ENCODE assay signal across 8 mouse cellular contexts in genomic region chr11:69417449-69418384, GRCm38 (mm10). TPM values are rescaled to one million over a fixed set of nuclear protein-coding genes. Genes with fewer than 3 reads are reported as not detected.
DNase-seq lines count a peak whose midpoint lies in the region; ATAC-seq and TF ChIP-seq lines count a peak whose summit lies in the region.

No protein-coding gene starts in this region.

- H3K36me3 ChIP-seq in hindbrain, embryonic 13.5 days: peaks cover 5% of the 10 kb centered on the region

- under 1% methylated on average over 39 of the region's 39 CpGs for WGBS in hindbrain, embryonic 13.5 days

- H3K4me1 ChIP-seq in hindbrain, embryonic 13.5 days (replicated peaks): peaks cover 73% of the 10 kb centered on the region

- peak overlapping the region; percentile 100 for H3K27ac ChIP-seq in hindbrain, embryonic 13.5 days

- in situ Hi-C loops in Patski (cut with MboI; ENCODE audit: low pct_unique_long_range_greater_than_20kb): loop anchor here (25.0 kb wide), 1 partner anchor 570 kb away; the partner anchor contains the start of genes Ctdnep1, Elp5, Gabarap and Phf23

- CTCF ChIA-PET in Patski (lab: Charles Lee): interaction anchor here (1.3 to 2.5 kb wide), 3 partner anchors 7 to 161 kb away, joined by 3 to 9 read pairs (median 4); no protein-coding TSS in a partner anchor

- peak overlapping the region; percentile 83 for H3K4me3 ChIP-seq in hindbrain, embryonic 13.5 days

- H3K4me2 ChIP-seq in hindbrain, embryonic 13.5 days: peak overlapping the region; percentile 97

- DNase-seq in Patski (ENCODE audit: low read depth, low spot score): peak; percentile 93
- peak; percentile 97 to 99 for DNase-seq in cerebellum, postnatal 25 days
- DNase-seq in frontal cortex, postnatal 25 days (ENCODE audit: low spot score in 2 of 2): peak; percentile 77 to 83
- peak; percentile 92 to 96 for DNase-seq in layer of hippocampus, postnatal 14 days (ENCODE audit: low spot score in 2 of 2)
- DNase-seq in lung, postnatal 14 days: peak; percentile 98
- DNase-seq in ovary, postnatal 36 days (ENCODE audit: low spot score): peak; percentile 94
- peak; percentile 83 for DNase-seq in thymus, postnatal 4 days

- H3K9ac ChIP-seq in hindbrain, embryonic 13.5 days: peak overlapping the region; percentile 76

- POLR2A ChIA-PET in Patski (lab: Charles Lee): interaction anchor here (0.9 to 2.6 kb wide), 5 partner anchors 9 to 23 kb away, joined by 3 to 34 read pairs (median 5); partner anchors contain the start of genes Cyb5d1 and Naa38

- no peak for TF ChIP-seq CTCF in Patski (IDR thresholded peaks at IDR 0.05)

- peaks cover 7% of the 10 kb centered on the region for H3K27me3 ChIP-seq in Patski
- H3K27me3 ChIP-seq in hindbrain, embryonic 13.5 days: peaks cover 30% of the 10 kb centered on the region

- peak; percentile 27 for ATAC-seq in Patski
- peak; percentile 22; the same call in 1 of the 2 replicates for ATAC-seq in hindbrain, embryonic 13.5 days (ENCODE audit: low FRiP score)

- H3K9me3 ChIP-seq in hindbrain, embryonic 13.5 days: no peaks in the 10 kb centered on the region

RNA-seq across cellular contexts. Expression of gene Kdm6b, which starts 4.2 kb away (rescaled TPM):
- polyA plus RNA-seq in Patski (2021): 26.6 TPM
- 50.6 and 51.3 TPM in 2 replicates for polyA plus RNA-seq in hindbrain, embryonic 13.5 days (2015; fragmentation: Nextera tagmentation; extraction: Ambion mirVana)
- 10 to 100 TPM; 41.7 to 42.8 TPM for total RNA-seq in layer of hippocampus, postnatal 14 days (2021)

RNA-seq across cellular contexts. Expression of gene Tmem88, which starts 19.7 kb away (rescaled TPM):
- 0.18 TPM for polyA plus RNA-seq in Patski (2021)
- polyA plus RNA-seq in hindbrain, embryonic 13.5 days (2015; fragmentation: Nextera tagmentation; extraction: Ambion mirVana): 7.1 and 8.7 TPM in 2 replicates
- total RNA-seq in layer of hippocampus, postnatal 14 days (2021): 1 to 10 TPM; 2.1 to 2.3 TPM

RNA-seq across cellular contexts. Expression of gene Cyb5d1, which starts 22.3 kb away (rescaled TPM):
- 28.1 TPM for polyA plus RNA-seq in Patski (2021)
- polyA plus RNA-seq in hindbrain, embryonic 13.5 days (2015; fragmentation: Nextera tagmentation; extraction: Ambion mirVana): 34.9 and 35.5 TPM in 2 replicates
- total RNA-seq in layer of hippocampus, postnatal 14 days (2021): 10 to 100 TPM; 36.0 to 39.7 TPM

RNA-seq across cellular contexts. Expression of gene Naa38, which starts 22.4 kb away (rescaled TPM):
- polyA plus RNA-seq in Patski (2021): 128 TPM
- 103 and 105 TPM in 2 replicates for polyA plus RNA-seq in hindbrain, embryonic 13.5 days (2015; fragmentation: Nextera tagmentation; extraction: Ambion mirVana)
- total RNA-seq in layer of hippocampus, postnatal 14 days (2021): 100 to 1,000 TPM in 1 of 2 experiments, 10 to 100 TPM in 1; 99.3 to 111 TPM

RNA-seq across cellular contexts. Expression of gene Chd3, which starts 48.5 kb away (rescaled TPM):
- 295 TPM for polyA plus RNA-seq in Patski (2021)
- 92.4 and 93.5 TPM in 2 replicates for polyA plus RNA-seq in hindbrain, embryonic 13.5 days (2015; fragmentation: Nextera tagmentation; extraction: Ambion mirVana)
- 100 to 1,000 TPM; 519 to 534 TPM for total RNA-seq in layer of hippocampus, postnatal 14 days (2021)

Comparison
In these comparisons a context has a peak if more than half of its experiments do, and no peak if none do; other contexts are left out.
1. Peak in every context shown above with its lines: DNase-seq, ATAC-seq, H3K4me3 ChIP-seq and H3K27ac ChIP-seq.